Mouse (Mus musculus) C2C12 (cell line): ENCODE data around the gene Wdr25. TPM values are rescaled to one million over a fixed set of nuclear protein-coding genes. Genes with fewer than 3 reads are reported as not detected.

Source experiments
- H3K27me3 ChIP-seq: one replicate; pipeline ENCODE4 v1.6.1; 2011; ENCODE audit not compliant: control insufficient read depth, insufficient read depth, insufficient read length
- H3K36me3 ChIP-seq: one replicate; pipeline ENCODE4 v1.6.1; 2011; ENCODE audit not compliant: control insufficient read depth, insufficient read depth
- H3K4me3 ChIP-seq: one replicate; pipeline ENCODE4 v1.5.1; 2011; ENCODE audit warnings: mild to moderate bottlenecking, control low read depth; ENCODE audit not compliant: poor library complexity, insufficient read depth, severe bottlenecking
- H3K79me2 ChIP-seq: one replicate; pipeline ENCODE4 v1.6.1; 2011; ENCODE audit not compliant: control insufficient read depth, insufficient read depth
- H3K79me3 ChIP-seq: one replicate; pipeline ENCODE4 v1.6.1; 2011; ENCODE audit warnings: low read depth, control low read depth
- H3ac ChIP-seq: one replicate; pipeline ENCODE3; 2011; ENCODE audit warnings: low read depth; ENCODE audit not compliant: control insufficient read depth, insufficient read length
- CEBPB ChIP-seq: IDR thresholded peaks from one replicate; pipeline ENCODE4 v1.6.1; 2011; ENCODE audit warnings: low read depth, mild to moderate bottlenecking, control low read depth, moderate library complexity
- CTCF ChIP-seq: IDR thresholded peaks from one replicate; pipeline ENCODE4 v1.5.1; 2011; ENCODE audit not compliant: control insufficient read depth, insufficient read depth, insufficient read length
- FOSL1 ChIP-seq: IDR thresholded peaks from one replicate; pipeline ENCODE4 v1.8.0; 2011; ENCODE audit warnings: mild to moderate bottlenecking, low read length; ENCODE audit not compliant: poor library complexity, insufficient read depth, severe bottlenecking
- MAX ChIP-seq: IDR thresholded peaks from one replicate; pipeline ENCODE4 v1.6.1; 2011; ENCODE audit warnings: mild to moderate bottlenecking, control low read depth
- MYOD1 ChIP-seq: IDR thresholded peaks from one replicate; pipeline ENCODE4 v1.6.1; 2011; ENCODE audit warnings: low read depth; ENCODE audit not compliant: control insufficient read depth, insufficient read length
- MYOG ChIP-seq: IDR thresholded peaks from one replicate; pipeline ENCODE4 v1.6.1; 2011; ENCODE audit not compliant: control insufficient read depth, insufficient read length; ENCODE audit errors: extremely low read depth
- USF1 ChIP-seq: IDR thresholded peaks from one replicate; pipeline ENCODE4 v1.6.1; 2011; ENCODE audit warnings: low read depth, mild to moderate bottlenecking, control low read depth, moderate library complexity
- polyA plus RNA-seq: library from polyadenylated mRNA; unstranded; fragments of >200 nt; fragmentation: generic; extraction: Trizol; gene quantifications from one replicate; pipeline ENCODE4 v1.2.1, GENCODE M21; 2012; ENCODE audit warnings: missing spikeins

Gene Wdr25
- polyA plus RNA-seq, 1 experiment, result 9.4 TPM

DNA sequence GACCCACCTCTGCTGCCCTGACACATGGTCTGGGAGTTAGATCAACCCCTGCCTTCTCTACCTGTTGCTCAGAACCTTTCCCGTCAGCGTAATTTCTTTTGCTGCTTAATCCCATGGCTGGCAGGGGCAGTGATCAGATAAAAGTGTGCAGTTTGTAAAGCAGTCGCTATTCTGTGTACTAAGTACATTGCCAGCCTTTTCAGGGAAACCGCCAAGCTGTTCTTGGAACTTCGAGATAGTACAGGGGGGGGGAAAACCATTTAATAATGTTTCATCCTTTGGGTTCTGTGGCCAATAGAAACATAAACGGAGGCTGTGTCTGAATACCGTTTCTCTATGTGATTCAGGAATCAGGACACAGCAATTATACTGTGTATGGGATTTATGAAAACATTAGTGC lies 65.1 kb downstream of the Wdr25 start:
- Histone ChIP-seq H3K79me2 (no peaks in the 10 kb centered on the region), H3K79me3 (no peaks in the 10 kb centered on the region), H3K36me3 (no peaks in the 10 kb centered on the region), H3K27me3 (no peaks in the 10 kb centered on the region), H3K4me3 (no peak overlapping the region), H3ac (no peak overlapping the region)
- TF ChIP-seq MYOG (no peak), CEBPB (no peak), FOSL1 (no peak), USF1 (no peak), CTCF (no peak), MAX (no peak), MYOD1 (no peak)

DNA sequence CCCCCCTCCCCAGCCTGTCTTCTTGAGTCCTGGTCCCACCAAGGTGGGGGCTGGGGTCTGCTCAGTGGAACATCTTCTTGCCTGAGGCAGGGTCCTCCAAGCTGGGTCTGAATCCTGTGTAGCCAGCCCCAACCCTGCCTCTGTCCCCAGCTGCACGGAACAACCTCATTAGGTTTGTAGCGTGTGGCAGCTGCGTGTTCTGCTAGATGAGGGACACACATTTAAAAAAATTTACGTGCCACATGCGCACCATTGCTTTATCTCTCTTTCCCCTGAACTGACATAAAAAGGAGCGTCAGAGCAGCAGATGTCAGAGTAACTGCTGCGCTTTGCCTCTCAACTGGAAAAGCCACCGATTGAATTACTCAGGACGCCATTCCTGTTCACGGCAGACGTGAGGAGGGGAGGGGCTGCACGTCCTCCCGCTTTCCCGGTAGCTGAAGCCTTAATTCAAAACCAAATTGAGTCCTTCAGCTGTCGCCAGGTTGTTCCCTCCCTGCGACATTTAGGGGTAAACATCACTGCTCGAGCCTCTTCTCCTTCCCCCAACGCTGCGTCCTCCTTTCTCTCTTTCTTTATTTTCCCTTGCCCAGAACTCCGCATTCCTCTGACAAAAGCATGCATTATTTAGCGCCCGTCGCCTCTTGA lies 65.7 kb downstream of the Wdr25 start:
- TF ChIP-seq MAX, result no peak
- no peak for TF ChIP-seq CTCF
- no peak for TF ChIP-seq CEBPB
- TF ChIP-seq USF1, result no peak
- no peak for TF ChIP-seq MYOD1
- no peak for TF ChIP-seq FOSL1
- no peak for TF ChIP-seq MYOG
- no peak overlapping the region for H3K4me3 ChIP-seq
- no peaks in the 10 kb centered on the region for H3K79me2 ChIP-seq
- H3ac ChIP-seq, result no peak overlapping the region
- no peaks in the 10 kb centered on the region for H3K79me3 ChIP-seq
- no peaks in the 10 kb centered on the region for H3K36me3 ChIP-seq
- H3K27me3 ChIP-seq, result no peaks in the 10 kb centered on the region

DNA sequence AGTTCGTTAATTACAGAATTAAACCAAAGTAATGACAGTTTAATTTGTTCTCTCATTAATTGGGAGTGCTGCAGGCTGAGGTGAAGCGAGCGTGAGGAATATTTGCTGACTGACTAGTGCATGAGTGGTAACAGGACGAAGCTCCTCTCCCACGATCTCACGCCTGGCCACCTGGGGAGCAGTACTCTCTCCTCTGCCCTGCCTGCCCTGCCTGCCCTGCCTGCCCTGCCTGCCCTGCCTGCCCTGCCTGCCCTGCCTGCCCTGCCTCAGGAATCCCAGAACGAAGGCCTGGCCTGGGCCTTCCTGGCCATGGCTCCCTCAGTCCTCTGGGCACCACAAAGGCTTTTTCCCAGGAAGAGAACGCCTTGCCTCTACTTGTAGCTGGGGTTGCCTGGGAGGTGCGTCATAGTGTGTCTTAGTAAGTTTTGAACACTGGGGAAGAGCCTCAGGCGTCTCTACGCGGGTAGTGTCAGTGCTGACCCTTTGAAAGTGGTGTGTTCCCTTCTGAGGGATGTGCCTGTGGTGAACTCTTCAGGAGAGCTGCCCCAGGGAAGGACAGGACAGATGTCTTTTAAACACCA lies 66.3 kb downstream of the Wdr25 start:
- no peaks in the 10 kb centered on the region for H3K27me3 ChIP-seq
- H3K36me3 ChIP-seq, result no peaks in the 10 kb centered on the region
- no peaks in the 10 kb centered on the region for H3K79me2 ChIP-seq
- TF ChIP-seq CEBPB (no peak), MYOD1 (no peak), FOSL1 (no peak), MYOG (no peak), CTCF (no peak), USF1 (no peak), MAX (no peak)
- H3K79me3 ChIP-seq, result no peaks in the 10 kb centered on the region
- no peak overlapping the region for H3ac ChIP-seq
- no peak overlapping the region for H3K4me3 ChIP-seq

DNA sequence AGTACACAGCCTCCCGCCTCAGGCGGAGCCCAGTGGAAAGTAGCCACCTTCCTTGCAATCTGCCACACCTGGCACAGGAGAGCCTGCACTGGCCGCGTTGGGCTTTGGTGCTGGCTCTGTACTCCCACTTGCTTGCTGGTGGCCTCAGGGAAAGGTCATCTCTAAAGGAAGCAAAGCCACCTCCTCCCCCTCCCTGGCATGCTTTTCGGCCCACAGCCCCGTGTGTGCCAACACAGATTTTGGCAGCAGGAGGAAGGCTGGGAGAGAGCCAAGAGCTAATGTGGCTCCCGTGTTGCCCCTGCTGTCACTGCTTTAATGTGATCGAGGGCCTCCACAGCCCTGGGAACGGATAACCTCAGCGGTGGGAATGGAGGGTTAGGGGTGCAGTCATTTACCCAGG lies 66.8 kb downstream of the Wdr25 start:
- Histone ChIP-seq H3ac (no peak overlapping the region), H3K79me2 (no peaks in the 10 kb centered on the region), H3K36me3 (no peaks in the 10 kb centered on the region), H3K79me3 (no peaks in the 10 kb centered on the region), H3K27me3 (no peaks in the 10 kb centered on the region), H3K4me3 (no peak overlapping the region)
- TF ChIP-seq CTCF (no peak), MYOG (no peak), CEBPB (no peak), MAX (no peak), MYOD1 (no peak), USF1 (no peak), FOSL1 (no peak)

DNA sequence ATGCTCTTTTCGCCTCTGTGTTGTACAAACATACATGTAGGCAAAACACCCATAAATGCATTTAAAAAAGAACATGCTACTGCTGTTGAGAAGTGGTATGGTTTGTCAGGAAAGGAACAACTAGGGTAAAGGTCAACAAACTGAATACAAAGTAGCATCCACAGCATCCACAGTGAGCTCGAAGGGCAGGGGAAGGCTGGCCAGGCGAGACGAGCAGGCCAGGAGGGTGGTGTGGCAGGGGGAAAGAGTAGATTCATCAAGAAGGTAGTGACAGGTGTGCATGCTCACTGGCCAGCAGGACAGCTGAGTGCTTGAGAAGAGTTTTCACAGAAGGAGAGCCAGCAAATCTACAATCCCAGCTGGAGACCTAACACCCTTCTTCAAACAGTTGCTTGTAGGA lies 74.2 kb downstream of the Wdr25 start:
- H3K79me3 ChIP-seq, result no peaks in the 10 kb centered on the region
- TF ChIP-seq MYOG, result no peak
- TF ChIP-seq CTCF, result no peak
- no peak for TF ChIP-seq CEBPB
- TF ChIP-seq FOSL1, result no peak
- TF ChIP-seq MAX, result no peak
- no peak for TF ChIP-seq MYOD1
- TF ChIP-seq USF1, result no peak
- H3K4me3 ChIP-seq, result no peak overlapping the region

More for the DNA sequence above, 74.2 kb downstream of the Wdr25 start:
- Histone ChIP-seq H3ac (no peak overlapping the region), H3K79me2 (no peaks in the 10 kb centered on the region), H3K27me3 (no peaks in the 10 kb centered on the region), H3K36me3 (no peaks in the 10 kb centered on the region)
